Mouse (Mus musculus): ENCODE results near the gene Bcl11a.

DNA sequence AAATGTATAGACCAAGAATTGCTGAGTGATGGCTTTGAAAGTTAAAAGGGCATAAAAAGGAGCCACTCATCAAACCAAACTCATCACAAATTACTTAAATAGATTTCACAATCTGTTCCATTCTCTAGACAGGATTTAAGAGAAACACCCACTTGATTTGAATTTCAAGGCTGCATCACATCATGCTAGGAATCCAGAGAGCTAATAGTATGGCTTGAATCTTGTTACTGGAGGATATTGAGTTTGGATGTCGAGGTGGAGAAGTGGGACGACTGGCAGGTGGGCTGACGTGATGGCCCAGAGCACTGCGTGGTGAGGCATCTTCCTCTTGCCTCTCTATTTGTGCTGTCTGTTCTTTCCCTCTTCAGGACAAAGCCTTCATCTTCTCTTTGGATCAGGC is 99.6 kb downstream of the Bcl11a start:
- no peak for TF ChIP-seq ZNF384 (IDR thresholded peaks at IDR 0.05; ENCODE audit: low read depth, low read length)
- no peak for TF ChIP-seq CHD2 (IDR thresholded peaks at IDR 0.05; ENCODE audit: low read depth, low read length)
- TF ChIP-seq ZC3H11A (IDR thresholded peaks at IDR 0.05; ENCODE audit: borderline replicate concordance, low read depth, low read length) = no peak
- TF ChIP-seq HCFC1 (IDR thresholded peaks at IDR 0.05; ENCODE audit: borderline replicate concordance, insufficient read depth, low read length) = no peak

Data from ES-E14 (cell line).